Mouse (Mus musculus) forebrain, embryonic 15.5 days (tissue): Measurements from ENCODE around the gene Gng2. TPM values are rescaled to one million over a fixed set of nuclear protein-coding genes. Genes with fewer than 3 reads are reported as not detected.
"Not testable (repeated sequence)": the region's sequence is repeated elsewhere in the genome, so short reads cannot be mapped to it uniquely, and the experiment has no call there.

Experiments
- ATAC-seq: fragments of 200-750 bp; cut with Nextera tagmentation; replicated peaks from 2 replicates; pipeline ENCODE4 v1.8.0; 2017; ENCODE audit warnings: mild to moderate bottlenecking, moderate TSS enrichment, moderate library complexity
- H3K27ac ChIP-seq: fragments of 300-500 bp; sonication (generic); replicated peaks from 2 replicates; pipeline ENCODE4 v1.5.1; 2015; ENCODE audit warnings: mild to moderate bottlenecking, inconsistent platforms
- H3K27me3 ChIP-seq: fragments of 300-500 bp; sonication (generic); 2 replicates; pipeline ENCODE4 v1.6.1; 2015; ENCODE audit warnings: inconsistent platforms
- H3K36me3 ChIP-seq: fragments of 300-500 bp; sonication (generic); 2 replicates; pipeline ENCODE4 v1.6.1; 2015; ENCODE audit warnings: mild to moderate bottlenecking, inconsistent platforms
- H3K4me1 ChIP-seq: fragments of 300-500 bp; sonication (generic); 2 replicates; pipeline ENCODE4 v1.6.1; 2015; ENCODE audit warnings: inconsistent platforms
- H3K4me2 ChIP-seq: fragments of 300-500 bp; sonication (generic); replicated peaks from 2 replicates; pipeline ENCODE4 v1.6.1; 2015; ENCODE audit warnings: mild to moderate bottlenecking, inconsistent platforms
- H3K4me3 ChIP-seq: fragments of 300-500 bp; sonication (generic); 2 replicates; pipeline ENCODE4 v1.5.1; 2015; ENCODE audit warnings: mild to moderate bottlenecking, inconsistent platforms
- H3K9ac ChIP-seq: fragments of 300-500 bp; sonication (generic); replicated peaks from 2 replicates; pipeline ENCODE4 v1.6.1; 2015; ENCODE audit warnings: mild to moderate bottlenecking, inconsistent platforms
- H3K9me3 ChIP-seq: fragments of 300-500 bp; sonication (generic); 2 replicates; pipeline ENCODE4 v1.6.1; 2016; ENCODE audit warnings: inconsistent platforms
- WGBS: fragments of 180-500 bp; shearing (Covaris S2); methylation state at CpG from one replicate; pipeline ENCODE4 v1.1.7; 2015; ENCODE audit warnings: mixed read lengths; 5-methylcytosine and 5-hydroxymethylcytosine counted together
- polyA plus RNA-seq: library from polyadenylated mRNA; unstranded; fragments of >200 nt; fragmentation: Nextera tagmentation; extraction: Ambion mirVana; gene quantifications from 2 replicates; pipeline ENCODE4 v1.2.1, GENCODE M21; 2015

Gng2 gene
- polyA plus RNA-seq, 1 experiment from 2014 or later: 468 TPM

GRCm38 (mm10) chr14:19884431-19884830 lies 93.0 kb downstream of the Gng2 start:
- WGBS: 97% methylated on average over 1 of the region's 1 CpGs
- peaks cover 25% of the 10 kb centered on the region for H3K36me3 ChIP-seq
- not testable (repeated sequence) for H3K4me3 ChIP-seq, H3K4me2 ChIP-seq, H3K4me1 ChIP-seq, H3K9ac ChIP-seq, H3K27me3 ChIP-seq, ATAC-seq, H3K9me3 ChIP-seq, H3K27ac ChIP-seq

GRCm38 (mm10) chr14:19874201-19874807 lies 103.1 kb downstream of the Gng2 start:
- ATAC-seq: no peak
- H3K9ac ChIP-seq: no peak overlapping the region
- WGBS: 72% methylated on average over 11 of the region's 11 CpGs

GRCm38 (mm10) chr14:19867286-19867935 lies 110.0 kb downstream of the Gng2 start:
- no peak for ATAC-seq
- Histone ChIP-seq H3K4me3 (no peak overlapping the region), H3K9me3 (no peaks in the 10 kb centered on the region), H3K27me3 (no peaks in the 10 kb centered on the region), H3K9ac (no peak overlapping the region), H3K4me2 (no peak overlapping the region), H3K36me3 (peaks cover 4% of the 10 kb centered on the region; the same call in 1 of the 2 replicates), H3K4me1 (peaks cover 10% of the 10 kb centered on the region), H3K27ac (no peak overlapping the region; the same call in 1 of the 2 replicates)
- WGBS: 61% methylated on average over 5 of the region's 5 CpGs

More at GRCm38 (mm10) chr14:19874201-19874807, 103.1 kb downstream of the Gng2 start:
- H3K27me3 ChIP-seq: no peaks in the 10 kb centered on the region
- no peak overlapping the region for H3K4me2 ChIP-seq
- peaks cover 23% of the 10 kb centered on the region; the same call in 1 of the 2 replicates for H3K36me3 ChIP-seq
- H3K27ac ChIP-seq: no peak overlapping the region
- H3K4me1 ChIP-seq: no peaks in the 10 kb centered on the region
- no peak overlapping the region for H3K4me3 ChIP-seq
- no peaks in the 10 kb centered on the region for H3K9me3 ChIP-seq

GRCm38 (mm10) chr14:19865121-19865520 lies 112.3 kb downstream of the Gng2 start:
- H3K9ac ChIP-seq, H3K27me3 ChIP-seq, ATAC-seq, H3K36me3 ChIP-seq, H3K9me3 ChIP-seq, H3K4me3 ChIP-seq, H3K4me2 ChIP-seq, H3K4me1 ChIP-seq, H3K27ac ChIP-seq: not testable (repeated sequence)
- WGBS: 86% methylated on average over 9 of the region's 9 CpGs

- Histone ChIP-seq H3K27me3 (no peaks in the 10 kb centered on the region), H3K4me1 (0 out of 2 replicates have a peak, but pooled peaks cover 4% of the 10 kb centered on the region), H3K4me2 (no peak overlapping the region), H3K9ac (no peak overlapping the region), H3K27ac (no peak overlapping the region), H3K4me3 (no peak overlapping the region), H3K9me3 (no peaks in the 10 kb centered on the region), H3K36me3 (no peaks in the 10 kb centered on the region)
- WGBS: 88% methylated on average over 8 of the region's 8 CpGs
- no peak for ATAC-seq
Observed at GRCm38 (mm10) chr14:19861311-19862080, 115.9 kb downstream of the Gng2 start.

- Histone ChIP-seq H3K4me2 (no peak overlapping the region), H3K27me3 (no peaks in the 10 kb centered on the region), H3K9me3 (no peaks in the 10 kb centered on the region), H3K4me1 (0 out of 2 replicates have a peak, but pooled peaks cover 4% of the 10 kb centered on the region), H3K9ac (no peak overlapping the region), H3K36me3 (no peaks in the 10 kb centered on the region), H3K4me3 (no peak overlapping the region), H3K27ac (no peak overlapping the region)
- ATAC-seq: no peak
- 94% methylated on average over 4 of the region's 4 CpGs for WGBS
Observed at GRCm38 (mm10) chr14:19860281-19860680, 117.1 kb downstream of the Gng2 start.

- H3K9ac ChIP-seq: peak overlapping the region; percentile 30
Observed at GRCm38 (mm10) chr14:19858808-19859776, 118.3 kb downstream of the Gng2 start.

GRCm38 (mm10) chr14:19858279-19858678 lies 119.1 kb downstream of the Gng2 start:
- no peak overlapping the region for H3K27ac ChIP-seq
- 65% methylated on average over 2 of the region's 2 CpGs for WGBS
- H3K4me1 ChIP-seq: 0 out of 2 replicates have a peak, but pooled peaks cover 4% of the 10 kb centered on the region
- no peaks in the 10 kb centered on the region for H3K36me3 ChIP-seq
- no peaks in the 10 kb centered on the region for H3K27me3 ChIP-seq
- no peak overlapping the region for H3K4me2 ChIP-seq
- ATAC-seq: no peak
- H3K9me3 ChIP-seq: no peaks in the 10 kb centered on the region
- H3K9ac ChIP-seq: no peak overlapping the region
- H3K4me3 ChIP-seq: no peak overlapping the region

More at GRCm38 (mm10) chr14:19858808-19859776, 118.3 kb downstream of the Gng2 start:
- peak; percentile 63; the same call in 1 of the 2 replicates for ATAC-seq
- Histone ChIP-seq H3K36me3 (no peaks in the 10 kb centered on the region), H3K4me2 (no peak overlapping the region), H3K9me3 (no peaks in the 10 kb centered on the region), H3K4me1 (0 out of 2 replicates have a peak, but pooled peaks cover 4% of the 10 kb centered on the region), H3K27ac (no peak overlapping the region), H3K4me3 (no peak overlapping the region), H3K27me3 (no peaks in the 10 kb centered on the region)
- 41% methylated on average over 8 of the region's 8 CpGs for WGBS

- no peaks in the 10 kb centered on the region for H3K36me3 ChIP-seq
- ATAC-seq: no peak
- H3K4me2 ChIP-seq: no peak overlapping the region
- H3K9ac ChIP-seq: no peak overlapping the region
- 54% methylated on average over 3 of the region's 3 CpGs for WGBS
- no peaks in the 10 kb centered on the region for H3K27me3 ChIP-seq
- no peak overlapping the region for H3K4me3 ChIP-seq
- H3K27ac ChIP-seq: no peak overlapping the region
- no peaks in the 10 kb centered on the region for H3K4me1 ChIP-seq
- no peaks in the 10 kb centered on the region for H3K9me3 ChIP-seq
Observed at GRCm38 (mm10) chr14:19853471-19853870, 124.0 kb downstream of the Gng2 start.

- Histone ChIP-seq H3K27ac (no peak overlapping the region), H3K27me3 (no peaks in the 10 kb centered on the region), H3K9me3 (no peaks in the 10 kb centered on the region), H3K9ac (peak overlapping the region; percentile 19), H3K4me3 (no peak overlapping the region), H3K4me1 (peaks cover 8% of the 10 kb centered on the region), H3K36me3 (no peaks in the 10 kb centered on the region), H3K4me2 (peak overlapping the region; percentile 31)
- ATAC-seq: peak; percentile 63; the same call in 1 of the 2 replicates
- WGBS: 21% methylated on average over 15 of the region's 15 CpGs
Observed at GRCm38 (mm10) chr14:19839600-19840332, 137.7 kb downstream of the Gng2 start.

- H3K9ac ChIP-seq: no peak overlapping the region
- H3K4me3 ChIP-seq: no peak overlapping the region
- no peak overlapping the region for H3K4me2 ChIP-seq
- no peaks in the 10 kb centered on the region for H3K27me3 ChIP-seq
- no peak overlapping the region for H3K27ac ChIP-seq
- H3K9me3 ChIP-seq: no peaks in the 10 kb centered on the region
- WGBS: 66% methylated on average over 3 of the region's 3 CpGs
- no peaks in the 10 kb centered on the region for H3K36me3 ChIP-seq
- peaks cover 8% of the 10 kb centered on the region for H3K4me1 ChIP-seq
- ATAC-seq: no peak
Observed at GRCm38 (mm10) chr14:19836289-19836688, 141.1 kb downstream of the Gng2 start.
